Mouse (Mus musculus): Measurements from ENCODE around the gene Kcnj12. TPM values are rescaled to one million over a fixed set of nuclear protein-coding genes. Genes with fewer than 3 reads are reported as not detected.

Gene Kcnj12
- polyA plus RNA-seq, 1 experiment from 2014 or later, result 0.10 TPM

- Histone ChIP-seq H3K4me2 (no peak overlapping the region), H3K4me3 (replicated peaks) (no peak overlapping the region), H3K9ac (no peak overlapping the region), H3K27me3 (peaks cover 34% of the 10 kb centered on the region), H3K4me1 (replicated peaks) (peaks cover 29% of the 10 kb centered on the region), H3K9me3 (replicated peaks) (no peaks in the 10 kb centered on the region), H3K36me3 (no peaks in the 10 kb centered on the region), H3K27ac (no peak overlapping the region)
- DNase-seq, result no peak
- no peak for ATAC-seq (ENCODE audit: low read depth)
- 63% methylated on average over 18 of the region's 18 CpGs for WGBS (ENCODE audit: insufficient replicate concordance)
These were observed 40.4 kb downstream of the Kcnj12 start for GRCm38 (mm10) chr11:61062548-61063461.

- no peak overlapping the region for H3K4me3 ChIP-seq (replicated peaks)
- 80% methylated on average over 6 of the region's 6 CpGs for WGBS (ENCODE audit: insufficient replicate concordance)
- no peaks in the 10 kb centered on the region for H3K36me3 ChIP-seq
- DNase-seq, result no peak
- H3K4me1 ChIP-seq (replicated peaks), result peaks cover 36% of the 10 kb centered on the region
- H3K9ac ChIP-seq, result no peak overlapping the region
- no peak for ATAC-seq (ENCODE audit: low read depth)
- H3K27me3 ChIP-seq, result peaks cover 34% of the 10 kb centered on the region
- H3K4me2 ChIP-seq, result no peak overlapping the region
- H3K27ac ChIP-seq, result no peak overlapping the region
- H3K9me3 ChIP-seq (replicated peaks), result no peaks in the 10 kb centered on the region
These were observed 41.1 kb downstream of the Kcnj12 start for GRCm38 (mm10) chr11:61063503-61063902.

- Histone ChIP-seq H3K4me1 (replicated peaks) (peaks cover 41% of the 10 kb centered on the region), H3K36me3 (no peaks in the 10 kb centered on the region), H3K9ac (no peak overlapping the region; the same call in 1 of the 2 replicates), H3K27ac (0 out of 2 replicates have a peak overlapping the region, but pooled peaks have one; percentile 18), H3K4me3 (replicated peaks) (no peak overlapping the region), H3K9me3 (replicated peaks) (no peaks in the 10 kb centered on the region), H3K4me2 (no peak overlapping the region), H3K27me3 (peaks cover 33% of the 10 kb centered on the region)
- no peak for DNase-seq
- ATAC-seq (ENCODE audit: low read depth), result no peak
- 70% methylated on average over 6 of the region's 6 CpGs for WGBS (ENCODE audit: insufficient replicate concordance)
These were observed 43.3 kb downstream of the Kcnj12 start for GRCm38 (mm10) chr11:61065620-61066019.

GRCm38 (mm10) chr11:61067133-61067835, 44.9 kb downstream of the Kcnj12 start:
- Histone ChIP-seq H3K27me3 (peaks cover 23% of the 10 kb centered on the region), H3K36me3 (no peaks in the 10 kb centered on the region), H3K4me2 (peak overlapping the region; percentile 61), H3K9ac (peak overlapping the region; percentile 55), H3K4me3 (replicated peaks) (peak overlapping the region; percentile 3; the same call in 1 of the 2 replicates), H3K9me3 (replicated peaks) (no peaks in the 10 kb centered on the region), H3K27ac (peak overlapping the region; percentile 85), H3K4me1 (replicated peaks) (peaks cover 57% of the 10 kb centered on the region)
- peak; percentile 72 for DNase-seq
- 53% methylated on average over 9 of the region's 9 CpGs for WGBS (ENCODE audit: insufficient replicate concordance)
- ATAC-seq (ENCODE audit: low read depth), result peak; percentile 96

- no peak for DNase-seq
- peaks cover 67% of the 10 kb centered on the region for H3K4me1 ChIP-seq (replicated peaks)
These were observed 46.5 kb downstream of the Kcnj12 start for GRCm38 (mm10) chr11:61068866-61069265.

GRCm38 (mm10) chr11:61069645-61070044, 47.3 kb downstream of the Kcnj12 start:
- 94% methylated on average over 18 of the region's 18 CpGs for WGBS (ENCODE audit: insufficient replicate concordance)
- no peaks in the 10 kb centered on the region for H3K36me3 ChIP-seq
- 0 out of 2 replicates have a peak, but pooled peaks cover 2% of the 10 kb centered on the region for H3K27me3 ChIP-seq
- DNase-seq, result no peak
- no peak overlapping the region for H3K4me3 ChIP-seq (replicated peaks)
- H3K9me3 ChIP-seq (replicated peaks), result no peaks in the 10 kb centered on the region
- H3K27ac ChIP-seq, result 0 out of 2 replicates have a peak overlapping the region, but pooled peaks have one; percentile 9
- no peak overlapping the region for H3K9ac ChIP-seq
- no peak overlapping the region for H3K4me2 ChIP-seq
- ATAC-seq (ENCODE audit: low read depth), result no peak
- H3K4me1 ChIP-seq (replicated peaks), result peaks cover 71% of the 10 kb centered on the region

More at GRCm38 (mm10) chr11:61068866-61069265, 46.5 kb downstream of the Kcnj12 start:
- Histone ChIP-seq H3K4me2 (no peak overlapping the region), H3K4me3 (replicated peaks) (no peak overlapping the region), H3K36me3 (no peaks in the 10 kb centered on the region), H3K27me3 (peaks cover 8% of the 10 kb centered on the region; the same call in 1 of the 2 replicates), H3K9me3 (replicated peaks) (no peaks in the 10 kb centered on the region), H3K27ac (peak overlapping the region; percentile 51; the same call in 1 of the 2 replicates), H3K9ac (peak overlapping the region; percentile 55; the same call in 1 of the 2 replicates)
- ATAC-seq (ENCODE audit: low read depth), result no peak
- WGBS (ENCODE audit: insufficient replicate concordance), result 75% methylated on average over 10 of the region's 10 CpGs

- H3K4me2 ChIP-seq, result peak overlapping the region; percentile 69
- H3K27ac ChIP-seq, result peak overlapping the region; percentile 90
- ATAC-seq (ENCODE audit: low read depth) (peak; percentile 22), DNase-seq (no peak)
- no peaks in the 10 kb centered on the region for H3K36me3 ChIP-seq
- no peaks in the 10 kb centered on the region for H3K9me3 ChIP-seq (replicated peaks)
- 50% methylated on average over 5 of the region's 5 CpGs for WGBS (ENCODE audit: insufficient replicate concordance)
- H3K4me3 ChIP-seq (replicated peaks), result peak overlapping the region; percentile 20; the same call in 1 of the 2 replicates
- 0 out of 2 replicates have a peak, but pooled peaks cover 2% of the 10 kb centered on the region for H3K27me3 ChIP-seq
- H3K9ac ChIP-seq, result peak overlapping the region; percentile 60
- H3K4me1 ChIP-seq (replicated peaks), result peaks cover 67% of the 10 kb centered on the region
These were observed 52.4 kb downstream of the Kcnj12 start for GRCm38 (mm10) chr11:61074646-61075317.

- Histone ChIP-seq H3K27me3 (peaks cover 6% of the 10 kb centered on the region; the same call in 1 of the 2 replicates), H3K4me3 (replicated peaks) (peak overlapping the region; percentile 20), H3K36me3 (no peaks in the 10 kb centered on the region), H3K9ac (peak overlapping the region; percentile 67), H3K9me3 (replicated peaks) (no peaks in the 10 kb centered on the region), H3K4me2 (peak overlapping the region; percentile 69), H3K4me1 (replicated peaks) (peaks cover 67% of the 10 kb centered on the region), H3K27ac (peak overlapping the region; percentile 90)
- peak; percentile 78 for DNase-seq
- peak; percentile 98 for ATAC-seq (ENCODE audit: low read depth)
- 38% methylated on average over 15 of the region's 15 CpGs for WGBS (ENCODE audit: insufficient replicate concordance)
These were observed 53.3 kb downstream of the Kcnj12 start for GRCm38 (mm10) chr11:61075361-61076326.

- no peak for ATAC-seq (ENCODE audit: low read depth)
- no peak overlapping the region for H3K4me3 ChIP-seq (replicated peaks)
- H3K27me3 ChIP-seq, result peaks cover 37% of the 10 kb centered on the region
- no peak overlapping the region for H3K9ac ChIP-seq
- 72% methylated on average over 2 of the region's 2 CpGs for WGBS (ENCODE audit: insufficient replicate concordance)
- no peak for DNase-seq
- H3K4me2 ChIP-seq, result no peak overlapping the region
- H3K4me1 ChIP-seq (replicated peaks), result peaks cover 13% of the 10 kb centered on the region
- no peaks in the 10 kb centered on the region for H3K36me3 ChIP-seq
- no peaks in the 10 kb centered on the region for H3K9me3 ChIP-seq (replicated peaks)
- no peak overlapping the region for H3K27ac ChIP-seq
These were observed 59.3 kb downstream of the Kcnj12 start for GRCm38 (mm10) chr11:61081624-61082023.

GRCm38 (mm10) chr11:61090195-61090594, 67.8 kb downstream of the Kcnj12 start:
- WGBS (ENCODE audit: insufficient replicate concordance), result 68% methylated on average over 7 of the region's 7 CpGs
- Histone ChIP-seq H3K9ac (no peak overlapping the region), H3K9me3 (replicated peaks) (no peaks in the 10 kb centered on the region), H3K4me1 (replicated peaks) (no peaks in the 10 kb centered on the region), H3K36me3 (no peaks in the 10 kb centered on the region), H3K27ac (no peak overlapping the region), H3K27me3 (peaks cover 8% of the 10 kb centered on the region; the same call in 1 of the 2 replicates), H3K4me2 (no peak overlapping the region), H3K4me3 (replicated peaks) (no peak overlapping the region)
- no peak for ATAC-seq (ENCODE audit: low read depth)
- no peak for DNase-seq
